Mouse (Mus musculus) heart, postnatal 0 days (tissue): ENCODE measurements around the gene Prodh2.

ENCODE experiments used
- CTCF ChIP-seq: IDR thresholded peaks from 2 replicates; pipeline ENCODE4 v1.5.1; 2016; ENCODE audit warnings: antibody characterized with exemption, control low read depth, low read depth
- EP300 ChIP-seq: IDR thresholded peaks from 2 replicates; pipeline ENCODE4 v1.6.1; 2016; ENCODE audit warnings: antibody characterized with exemption, low read depth

GRCm38 (mm10) chr7:30544327-30544726 is 50.9 kb downstream of the Prodh2 start:
- TF ChIP-seq CTCF (no peak), EP300 (no peak)
